ENCODE assay signal across 13 mouse cellular contexts in genomic region chr10:13906261-13906741, GRCm38 (mm10). TPM values are rescaled to one million over a fixed set of nuclear protein-coding genes. Genes with fewer than 3 reads are reported as not detected.
DNase-seq lines count a peak whose midpoint lies in the region; ATAC-seq lines count a peak whose summit lies in the region.
"Had no signal": no experiment of that assay in that cellular context is flagged by ENCODE, and none has a peak within 500 bp of the region (broad histone marks: within the 10 kb centered on the region; RNA-seq: fewer than 3 reads in every experiment).

No protein-coding gene starts in this region.

- no peak for DNase-seq in frontal cortex, postnatal 14 days (ENCODE audit: low spot score in 2 of 2)
- peak; percentile 12 to 19 for DNase-seq in layer of hippocampus, postnatal 36 days
- DNase-seq in layer of hippocampus, adult 11-12 months (ENCODE audit: low spot score), result no peak
- peak; percentile 73 for DNase-seq in cerebellum, adult 11-12 months
- DNase-seq in gastrocnemius, postnatal 10 days, result no peak
- DNase-seq in spleen, postnatal 36 days (ENCODE audit: low spot score in 2 of 2), result no peak
- DNase-seq: gastrocnemius, postnatal 14 days; lung, postnatal 10 days had no signal

- H3K27me3 ChIP-seq in embryonic facial prominence, embryonic 13.5 days, result no peaks in the 10 kb centered on the region
- H3K27me3 ChIP-seq: midbrain, embryonic 15.5 days had no signal

- H3K9me3 ChIP-seq in embryonic facial prominence, embryonic 13.5 days, result 0 out of 2 replicates have a peak, but pooled peaks cover 3% of the 10 kb centered on the region

- no peak overlapping the region for H3K9ac ChIP-seq in embryonic facial prominence, embryonic 13.5 days
- H3K9ac ChIP-seq: midbrain, embryonic 15.5 days had no signal

- ATAC-seq in frontal cortex, adult (ENCODE audit: low TSS enrichment), result peak; percentile 92
- no peak for ATAC-seq in embryonic facial prominence, embryonic 13.5 days (ENCODE audit: insufficient number of reproducible peaks, insufficient read depth, low FRiP score, low TSS enrichment, low read depth)
- ATAC-seq: midbrain, embryonic 15.5 days had no signal

- peak overlapping the region; percentile 42 for H3K4me2 ChIP-seq in embryonic facial prominence, embryonic 13.5 days
- H3K4me2 ChIP-seq: liver, embryonic 11.5 days; midbrain, embryonic 15.5 days had no signal

- H3K36me3 ChIP-seq in embryonic facial prominence, embryonic 13.5 days, result no peaks in the 10 kb centered on the region
- H3K36me3 ChIP-seq: midbrain, embryonic 15.5 days had no signal

- 37% methylated on average over 8 of the region's 8 CpGs for WGBS in embryonic facial prominence, embryonic 13.5 days

- H3K4me1 ChIP-seq in embryonic facial prominence, embryonic 13.5 days, result no peaks in the 10 kb centered on the region
- H3K4me1 ChIP-seq: midbrain, embryonic 15.5 days had no signal

- peak overlapping the region; percentile 66; the same call in 1 of the 2 replicates for H3K27ac ChIP-seq in embryonic facial prominence, embryonic 13.5 days
- H3K27ac ChIP-seq: midbrain, embryonic 15.5 days had no signal

- H3K4me3 ChIP-seq in embryonic facial prominence, embryonic 13.5 days, result no peak overlapping the region
- H3K4me3 ChIP-seq: erythroblast, embryonic 14.5 days; midbrain, embryonic 15.5 days had no signal

RNA-seq across cellular contexts. Expression of gene Aig1, which starts 37.5 kb away (rescaled TPM):
- 10 to 100 TPM; 64.4 to 66.1 TPM for total RNA-seq in layer of hippocampus, postnatal 36 days (2021)
- 30.7 and 33.9 TPM in 2 replicates for polyA plus RNA-seq in embryonic facial prominence, embryonic 13.5 days (2015; fragmentation: Nextera tagmentation; extraction: Ambion mirVana)
- 10 to 100 TPM; 34.0 to 36.4 TPM for total RNA-seq in gastrocnemius, postnatal 10 days (2021)

RNA-seq across cellular contexts. Expression of gene Hivep2, which starts 59.6 kb away (rescaled TPM):
- total RNA-seq in layer of hippocampus, postnatal 36 days (2021), result 100 to 1,000 TPM; 202 to 208 TPM
- 7.3 and 7.7 TPM in 2 replicates for polyA plus RNA-seq in embryonic facial prominence, embryonic 13.5 days (2015; fragmentation: Nextera tagmentation; extraction: Ambion mirVana)
- 10 to 100 TPM; 53.4 to 64.4 TPM for total RNA-seq in gastrocnemius, postnatal 10 days (2021)
- polyA plus RNA-seq: erythroblast, embryonic 14.5 days had no signal

Comparison
In these comparisons a context has a peak if more than half of its experiments do, and no peak if none do; other contexts are left out.
1. DNase-seq: peak in layer of hippocampus, postnatal 36 days (2 of 2) and cerebellum, adult 11-12 months (single experiment); none in frontal cortex, postnatal 14 days (0 of 2), layer of hippocampus, adult 11-12 months (single experiment), gastrocnemius, postnatal 10 days (single experiment) and spleen, postnatal 36 days (0 of 2).